Mouse (Mus musculus) olfactory bulb, adult 2 months (tissue): ENCODE data around the gene Tspan10. TPM values are rescaled to one million over a fixed set of nuclear protein-coding genes. Genes with fewer than 3 reads are reported as not detected.

ENCODE experiments used
- H3K27ac ChIP-seq: fragments of 200-500 bp; 2 replicates; pipeline ENCODE4 v1.5.1; 2012; ENCODE audit warnings: low read depth, low read length; ENCODE audit not compliant: insufficient read depth
- H3K4me1 ChIP-seq: fragments of 200-500 bp; 2 replicates; pipeline ENCODE4 v1.6.1; 2012; ENCODE audit warnings: low read length; ENCODE audit not compliant: control insufficient read depth, insufficient read depth
- H3K4me3 ChIP-seq: fragments of 200-500 bp; 2 replicates; pipeline ENCODE4 v1.5.1; 2012; ENCODE audit warnings: mild to moderate bottlenecking, low read depth, low read length, moderate library complexity; ENCODE audit not compliant: insufficient read depth
- CTCF ChIP-seq: fragments of 200-500 bp; IDR thresholded peaks from 2 replicates; pipeline ENCODE4 v1.5.1; 2012; ENCODE audit warnings: low read depth, mild to moderate bottlenecking, low read length, moderate library complexity; ENCODE audit not compliant: insufficient read depth
- POLR2A ChIP-seq: fragments of 200-500 bp; IDR thresholded peaks from 2 replicates; pipeline ENCODE4 v1.6.1; 2012; ENCODE audit warnings: mild to moderate bottlenecking, low read depth, low read length, moderate library complexity; ENCODE audit not compliant: insufficient read depth
- WGBS: fragments of 180-500 bp; shearing (Covaris S2); methylation state at CpG from one replicate; pipeline ENCODE4 v1.1.7; 2018; 5-methylcytosine and 5-hydroxymethylcytosine counted together
- polyA plus RNA-seq: library from polyadenylated mRNA; stranded (reverse); fragments of >200 nt; gene quantifications from 2 replicates; pipeline ENCODE4 v1.2.4, GENCODE M21; 2012; ENCODE audit warnings: low replicate concordance; ENCODE audit not compliant: missing spikeins, insufficient read depth, insufficient read length

Gene Tspan10
- polyA plus RNA-seq, 1 experiment = not detected

DNA sequence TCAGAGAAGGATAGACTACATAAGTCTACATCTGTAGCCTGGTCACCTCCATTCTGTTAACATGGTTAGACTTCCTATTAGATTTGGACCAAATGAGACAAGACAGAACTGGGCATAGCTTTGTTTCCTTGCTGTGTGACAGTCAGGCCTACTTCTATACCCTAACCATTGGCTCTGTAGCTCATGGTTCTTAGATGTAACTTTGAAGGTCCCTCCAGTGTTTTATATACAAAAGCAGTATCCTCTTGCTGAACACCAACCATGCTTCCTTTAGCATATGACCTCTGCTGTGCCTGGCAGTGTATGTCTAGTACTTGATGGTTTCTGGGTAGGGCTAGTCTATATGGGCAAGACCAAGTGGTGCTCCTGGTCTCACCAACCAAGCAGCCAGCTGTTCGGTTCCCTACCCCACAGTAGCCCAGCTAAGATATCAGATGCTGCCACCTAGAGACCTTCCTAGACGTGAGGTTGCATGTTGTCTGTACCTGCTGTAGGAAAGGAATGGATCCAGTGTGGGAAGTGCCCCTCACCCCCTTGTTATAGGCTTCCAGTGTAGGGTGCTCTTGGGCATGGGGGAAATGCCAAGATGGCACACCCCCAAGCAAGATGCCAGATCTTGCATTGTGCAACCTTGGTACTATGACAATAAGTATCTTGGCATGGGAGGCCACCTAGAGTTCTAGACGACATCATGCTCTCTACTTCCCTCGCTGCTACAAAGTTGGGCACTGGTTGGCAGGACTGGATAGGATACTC is 48.0 kb downstream of the Tspan10 start:
- Histone ChIP-seq H3K4me1 (peaks cover 23% of the 10 kb centered on the region), H3K4me3 (no peak overlapping the region), H3K27ac (0 out of 2 replicates have a peak overlapping the region, but pooled peaks have one; percentile 14)
- TF ChIP-seq CTCF (no peak), POLR2A (no peak)
- 24% methylated on average over 4 of the region's 4 CpGs for WGBS

DNA sequence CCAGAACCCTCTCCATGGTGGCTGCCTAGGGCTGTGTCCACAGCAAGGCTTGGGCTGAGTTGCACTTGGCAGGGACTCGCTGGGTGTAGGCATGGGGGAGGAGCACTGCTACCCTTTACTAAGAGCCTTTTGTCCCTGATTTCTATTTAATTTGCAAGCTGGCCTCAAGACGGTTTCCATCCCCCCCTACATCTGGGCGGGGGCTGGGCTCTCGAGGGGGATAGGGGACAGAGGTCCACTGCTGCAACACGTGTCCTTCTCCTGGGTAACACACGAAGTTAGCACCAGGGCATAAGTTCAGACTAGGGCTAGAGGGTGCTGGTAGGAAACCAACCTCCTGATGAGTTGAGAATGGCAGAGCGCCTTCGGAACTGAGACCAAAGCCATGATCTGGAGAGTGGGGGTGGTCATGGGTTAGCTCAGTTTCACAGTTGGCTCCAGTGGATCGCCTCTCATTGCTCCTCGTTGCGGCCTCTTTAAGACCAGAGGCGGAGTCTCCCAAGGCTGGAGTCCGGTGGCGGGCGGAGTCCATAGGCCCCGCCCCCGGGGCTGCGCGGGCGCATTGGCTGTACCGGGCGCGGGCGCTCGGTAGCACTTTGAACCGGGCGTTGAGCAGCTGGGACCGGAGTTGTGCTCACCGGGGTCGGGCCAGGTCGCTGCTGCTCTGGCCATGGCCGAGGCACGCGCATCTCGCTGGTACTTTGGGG is 49.0 kb downstream of the Tspan10 start, which contains the start of gene Slc25a10:
TSS of gene Slc25a10 (plus strand) at position 524 of the 707 bp plus-strand sequence.
- peak within 1 kb of the TSS; percentile 43; the same call in 1 of the 2 replicates for H3K27ac ChIP-seq
- peak within 1 kb of the TSS; percentile 79 for H3K4me3 ChIP-seq
- TF ChIP-seq POLR2A (peak; percentile 17; the same call in 1 of the 2 replicates), CTCF (no peak)
- WGBS = under 1% methylated on average over 35 of the region's 35 CpGs
- peaks cover 17% of the 10 kb centered on the region for H3K4me1 ChIP-seq

- H3K4me3 ChIP-seq = peak overlapping the region; percentile 79
- H3K4me1 ChIP-seq = peaks cover 17% of the 10 kb centered on the region
- under 1% methylated on average over 48 of the region's 48 CpGs for WGBS
- TF ChIP-seq POLR2A (no peak), CTCF (no peak)
- H3K27ac ChIP-seq = no peak overlapping the region
These were observed 49.8 kb downstream of the Tspan10 start for GRCm38 (mm10) chr11:120492024-120492877.

DNA sequence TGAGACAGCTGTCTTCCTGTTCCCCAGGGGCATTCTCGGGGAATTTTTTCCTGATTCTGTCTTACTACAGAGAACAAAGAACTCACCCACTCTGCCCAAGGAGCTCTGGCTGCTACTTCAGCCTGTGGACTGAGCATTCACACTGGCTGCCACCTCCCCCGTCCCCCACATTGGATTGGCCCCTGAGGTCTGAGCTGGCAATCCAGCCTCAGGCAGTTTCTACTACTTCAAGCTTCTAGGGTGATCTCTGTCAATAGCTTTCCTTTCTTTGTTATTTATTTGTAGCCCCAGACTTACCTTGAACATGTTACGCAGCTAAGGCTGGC is 50.4 kb downstream of the Tspan10 start:
- no peak overlapping the region for H3K4me3 ChIP-seq
- peaks cover 17% of the 10 kb centered on the region for H3K4me1 ChIP-seq
- WGBS = 26% methylated on average over 3 of the region's 3 CpGs
- no peak for TF ChIP-seq CTCF
- no peak for TF ChIP-seq POLR2A
- H3K27ac ChIP-seq = no peak overlapping the region

DNA sequence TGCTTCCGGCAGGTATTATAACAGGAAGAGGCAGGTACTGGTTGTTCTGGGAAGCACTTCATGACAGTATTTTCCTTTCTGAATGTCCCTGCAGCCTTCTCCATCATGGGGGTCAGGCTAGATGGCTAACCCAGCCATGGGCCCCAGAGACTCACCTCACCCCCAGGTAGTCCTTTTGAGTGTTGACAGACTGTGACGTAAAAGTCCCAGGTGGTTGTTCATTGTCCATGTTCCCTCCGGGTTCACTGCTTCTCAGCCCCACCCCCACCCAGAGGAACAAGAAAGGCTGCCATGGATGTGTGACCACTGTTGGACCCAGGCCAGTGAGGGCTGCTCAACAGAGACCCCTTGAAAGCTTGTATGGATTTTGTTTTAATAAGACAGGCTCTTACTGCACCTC is 50.9 kb downstream of the Tspan10 start:
- no peak overlapping the region for H3K27ac ChIP-seq
- H3K4me1 ChIP-seq = peaks cover 17% of the 10 kb centered on the region
- H3K4me3 ChIP-seq = no peak overlapping the region
- 42% methylated on average over 3 of the region's 3 CpGs for WGBS
- TF ChIP-seq CTCF = no peak
- no peak for TF ChIP-seq POLR2A

DNA sequence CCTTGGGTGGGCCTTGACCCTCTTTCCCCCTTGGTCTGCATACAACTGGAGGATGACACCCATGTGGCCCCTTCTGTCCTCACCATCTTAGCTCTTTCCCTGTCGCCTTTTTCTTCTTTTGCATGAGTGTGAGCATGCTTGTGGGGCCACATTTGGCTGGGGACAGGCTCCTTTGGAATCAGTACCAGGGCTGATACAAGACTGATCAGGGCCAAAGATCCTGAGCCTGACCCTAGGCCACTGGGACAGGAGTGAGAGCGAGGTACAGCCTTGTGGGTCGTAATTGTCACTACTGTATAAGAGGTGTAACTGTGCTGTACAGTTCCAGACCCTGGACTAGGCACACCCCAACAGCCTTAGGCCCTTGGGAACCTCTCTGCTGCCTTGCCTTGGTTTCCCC is 51.5 kb downstream of the Tspan10 start:
- peaks cover 17% of the 10 kb centered on the region for H3K4me1 ChIP-seq
- TF ChIP-seq POLR2A (no peak), CTCF (no peak)
- 86% methylated on average over 3 of the region's 3 CpGs for WGBS
- no peak overlapping the region for H3K27ac ChIP-seq
- no peak overlapping the region for H3K4me3 ChIP-seq

Other genes starting within 250 kb of the Tspan10 start
- not detected in 2 replicates for gene Bahcc1, start 209.7 kb upstream of the Tspan10 start, polyA plus RNA-seq
- gene Actg1, start 94.1 kb upstream of the Tspan10 start, polyA plus RNA-seq = 702 and 785 TPM in 2 replicates
- gene Fscn2, start 81.1 kb upstream of the Tspan10 start, polyA plus RNA-seq = not detected in 2 replicates
- not detected in 2 replicates for gene Faap100, start 63.9 kb upstream of the Tspan10 start, polyA plus RNA-seq
- gene Nploc4, start 4.9 kb upstream of the Tspan10 start, polyA plus RNA-seq = not detected in 2 replicates
- gene Pde6g, start 10.9 kb downstream of the Tspan10 start, polyA plus RNA-seq = not detected in 2 replicates
- gene Oxld1, start 15.4 kb downstream of the Tspan10 start, polyA plus RNA-seq = not detected in 2 replicates
- not detected in 2 replicates for gene Ccdc137, start 15.5 kb downstream of the Tspan10 start, polyA plus RNA-seq
- not detected in 2 replicates for gene Arl16, start 25.0 kb downstream of the Tspan10 start, polyA plus RNA-seq
- not detected in 2 replicates for gene Mrpl12, start 42.0 kb downstream of the Tspan10 start, polyA plus RNA-seq
- gene Slc25a10, start 49.2 kb downstream of the Tspan10 start, polyA plus RNA-seq = not detected in 2 replicates
- gene Gcgr, start 88.1 kb downstream of the Tspan10 start, polyA plus RNA-seq = not detected in 2 replicates
- not detected in 2 replicates for gene Mcrip1, start 107.1 kb downstream of the Tspan10 start, polyA plus RNA-seq
- gene Ppp1r27, start 108.5 kb downstream of the Tspan10 start, polyA plus RNA-seq = not detected in 2 replicates
- gene P4hb, start 130.6 kb downstream of the Tspan10 start, polyA plus RNA-seq = 309 TPM in 1 of 2 replicates, not detected in the other
- gene Arhgdia, start 139.0 kb downstream of the Tspan10 start, polyA plus RNA-seq = 143 TPM in 1 of 2 replicates, not detected in the other
- not detected in 2 replicates for gene Alyref, start 155.7 kb downstream of the Tspan10 start, polyA plus RNA-seq
- gene Anapc11, start 155.8 kb downstream of the Tspan10 start, polyA plus RNA-seq = not detected in 2 replicates
- not detected in 2 replicates for gene Npb, start 165.8 kb downstream of the Tspan10 start, polyA plus RNA-seq
- gene Pcyt2, start 175.3 kb downstream of the Tspan10 start, polyA plus RNA-seq = not detected in 2 replicates
- not detected in 2 replicates for gene Sirt7, start 182.6 kb downstream of the Tspan10 start, polyA plus RNA-seq
- 234 TPM in 1 of 2 replicates, not detected in the other for gene Mafg, start 191.0 kb downstream of the Tspan10 start, polyA plus RNA-seq
- not detected in 2 replicates for gene Pycr1, start 201.1 kb downstream of the Tspan10 start, polyA plus RNA-seq
- gene Myadml2, start 205.5 kb downstream of the Tspan10 start, polyA plus RNA-seq = not detected in 2 replicates
- gene Notum, start 218.5 kb downstream of the Tspan10 start, polyA plus RNA-seq = not detected in 2 replicates
- not detected in 2 replicates for gene Aspscr1, start 230.3 kb downstream of the Tspan10 start, polyA plus RNA-seq